Mouse (Mus musculus): ENCODE data around the gene B230104I21Rik. TPM values are rescaled to one million over a fixed set of nuclear protein-coding genes. Genes with fewer than 3 reads are reported as not detected.

The B230104I21Rik gene
- not detected in 4 replicates for total RNA-seq (2023)

GRCm38 (mm10) chr4:154335761-154336160, at the start of gene B230104I21Rik:
Gene B230104I21Rik (plus strand): TSS chr4:154336127.

GRCm38 (mm10) chr4:154301466-154301881, 34.5 kb upstream of the B230104I21Rik start, which contains the start of gene Arhgef16:
Gene Arhgef16 (minus strand): TSS chr4:154301676.

Other genes starting within 250 kb of the B230104I21Rik start
- not detected in 4 replicates for gene Trp73, start 195.9 kb upstream of the B230104I21Rik start, total RNA-seq (2023)
- gene Wrap73, start 193.8 kb upstream of the B230104I21Rik start, total RNA-seq (2023): 13.2 to 20.7 TPM (median 16.9 TPM) in 4 replicates
- gene Tprgl, start 175.5 kb upstream of the B230104I21Rik start, total RNA-seq (2023): 118 to 128 TPM (median 125 TPM) in 4 replicates
- gene Megf6, start 165.4 kb upstream of the B230104I21Rik start, total RNA-seq (2023): 0.09 to 0.63 TPM in 2 of 4 replicates, not detected in the others
- not detected in 4 replicates for gene Arhgef16, start 34.5 kb upstream of the B230104I21Rik start, total RNA-seq (2023)